Mouse (Mus musculus) R1 (cell line): ENCODE results near the gene Rnf126.
A peak's percentile ranks its signal among the peaks of the same experiment; 100 is the strongest.
"Not testable (repeated sequence)": the region's sequence is repeated elsewhere in the genome, so short reads cannot be mapped to it uniquely, and the experiment has no call there.

ENCODE experiments used
- DNase-seq: peaks from one replicate; pipeline ENCODE4 v3.0.0-alpha.2; 2018; ENCODE audit warnings: low read depth, low spot score

Rnf126 gene

DNA sequence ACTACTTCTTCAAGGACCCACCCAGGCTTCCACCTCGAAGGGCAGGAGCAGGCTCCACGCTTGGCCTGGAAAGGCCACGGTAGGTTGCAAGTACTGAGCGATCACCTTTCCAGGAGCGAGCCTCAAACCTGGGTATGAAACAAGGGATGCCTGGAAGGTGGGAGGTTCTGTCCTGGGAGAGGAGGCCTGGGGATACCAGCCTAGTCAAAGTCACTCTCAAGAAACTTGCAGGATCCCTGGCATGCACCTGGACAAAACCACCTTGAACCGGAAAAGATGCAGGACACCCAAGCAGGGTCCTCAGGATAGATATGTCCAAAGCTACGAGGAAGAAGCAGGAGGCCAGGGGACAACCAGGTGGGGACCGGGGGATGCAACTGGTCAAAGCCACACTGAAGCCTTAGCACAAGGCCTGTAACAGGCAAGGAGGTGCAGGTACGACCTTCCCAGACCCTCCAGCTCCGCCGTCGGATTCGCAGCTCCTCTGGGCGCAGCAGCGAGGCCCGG is 698 bp downstream of the Rnf126 start:
- DNase-seq: no peak

DNA sequence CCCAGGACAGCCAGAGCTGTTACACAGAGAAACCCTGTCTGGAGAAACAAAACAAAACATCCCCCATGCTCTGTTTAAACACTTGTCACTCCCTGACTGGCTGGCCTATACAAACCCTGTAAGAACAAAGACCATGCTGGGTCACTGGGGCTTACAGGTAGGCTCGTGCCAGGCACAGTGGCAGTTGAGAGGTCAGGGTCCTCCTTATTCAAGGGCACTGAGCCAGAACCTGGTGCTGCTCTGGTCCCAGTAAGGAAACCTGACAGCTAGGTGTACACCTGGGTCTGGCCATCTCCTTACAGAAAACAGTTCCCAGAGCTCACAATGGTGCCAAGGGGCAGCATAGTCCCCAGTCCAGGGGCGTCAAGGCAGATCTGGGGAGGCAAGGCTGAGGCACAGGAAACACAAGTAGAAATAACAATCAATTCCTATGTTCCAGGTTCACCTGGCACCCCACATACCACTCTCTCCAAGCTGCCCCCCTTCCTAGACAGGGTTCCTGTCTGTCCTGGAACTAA is 1.5 kb downstream of the Rnf126 start:
- DNase-seq: no peak

DNA sequence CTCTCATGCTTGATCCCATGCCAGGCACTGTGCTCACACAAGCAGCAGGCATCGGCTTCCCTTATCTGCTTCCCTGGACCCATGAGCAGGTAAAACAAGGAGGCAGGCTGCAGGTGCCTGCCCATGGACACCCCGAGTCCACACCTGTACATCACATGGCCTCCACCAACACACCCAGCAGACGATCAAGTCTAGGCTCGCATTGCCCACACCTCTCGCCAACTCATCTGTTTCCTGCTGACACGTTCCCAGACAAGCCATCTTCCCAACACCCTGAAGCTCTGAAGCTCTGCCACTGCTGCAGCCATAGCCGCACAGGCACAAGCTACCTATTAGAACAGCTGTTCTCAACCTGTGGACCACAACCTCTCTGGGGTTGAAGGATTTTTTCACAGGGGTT is 2.5 kb downstream of the Rnf126 start:
- no peak for DNase-seq

DNA sequence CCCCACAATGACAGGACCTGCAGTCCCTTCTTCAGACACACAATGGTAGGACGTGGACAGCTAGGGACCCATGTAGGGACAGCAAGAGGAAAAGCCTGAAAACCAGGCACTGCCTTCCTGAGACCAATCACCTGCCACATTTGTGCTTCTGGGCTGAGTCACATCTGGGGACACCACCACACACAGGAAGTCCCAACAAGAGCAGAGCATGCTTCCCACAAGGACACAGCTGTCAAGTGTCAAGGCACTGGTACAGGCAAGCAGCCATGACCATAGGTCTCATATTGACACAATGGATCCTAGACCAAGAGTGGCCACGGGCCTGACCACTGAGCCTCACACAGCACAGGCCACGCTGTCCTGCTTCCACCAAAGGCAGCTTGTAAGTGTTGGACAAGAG is 3.9 kb downstream of the Rnf126 start:
- DNase-seq: no peak

DNA sequence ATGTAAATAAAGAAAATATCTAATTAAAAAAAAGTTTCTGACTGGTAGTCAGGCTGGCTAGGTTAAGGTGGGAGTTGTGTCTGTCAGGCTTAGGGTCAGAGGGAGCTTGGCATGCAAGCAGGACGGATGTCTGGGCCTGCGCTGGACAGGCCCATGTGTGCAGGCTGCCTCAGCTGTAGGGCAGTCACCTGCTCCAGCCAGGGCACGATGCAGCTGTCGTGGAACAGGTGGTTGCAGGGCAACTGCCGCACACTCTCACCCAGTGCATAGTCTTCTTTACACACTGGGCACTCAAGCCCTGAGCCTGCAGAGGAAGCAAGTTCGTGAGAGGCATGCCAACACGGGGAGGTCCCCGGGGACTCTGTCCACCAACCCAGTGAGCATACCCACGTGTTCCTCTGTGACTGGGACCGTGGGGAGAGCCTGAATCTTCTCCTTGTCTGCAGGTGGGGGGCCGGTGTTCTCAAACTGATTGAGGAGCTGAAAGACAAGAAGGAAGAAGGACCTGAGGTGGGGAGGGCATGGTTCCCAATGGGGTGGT is 6.1 kb downstream of the Rnf126 start:
- no peak for DNase-seq

DNA sequence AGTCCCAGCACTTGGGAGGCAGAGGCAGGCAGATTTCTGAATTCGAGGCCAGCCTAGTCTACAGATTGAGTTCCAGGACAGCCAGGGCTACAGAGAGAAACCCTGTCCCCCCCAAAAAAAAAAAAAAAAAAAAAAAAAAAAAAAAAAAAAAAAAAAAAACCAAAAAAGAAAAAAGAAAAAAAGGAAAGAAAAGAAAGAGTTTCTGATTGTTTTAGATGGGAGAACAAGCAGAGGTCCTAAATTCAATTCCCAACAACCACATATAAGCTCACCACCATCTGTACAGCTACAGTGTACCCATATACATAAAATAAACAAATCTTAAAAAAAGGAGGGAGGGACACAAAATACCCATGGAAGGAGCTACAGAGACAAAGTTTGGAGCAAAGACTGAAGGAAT is 7.1 kb downstream of the Rnf126 start:
- not testable (repeated sequence) for DNase-seq

DNA sequence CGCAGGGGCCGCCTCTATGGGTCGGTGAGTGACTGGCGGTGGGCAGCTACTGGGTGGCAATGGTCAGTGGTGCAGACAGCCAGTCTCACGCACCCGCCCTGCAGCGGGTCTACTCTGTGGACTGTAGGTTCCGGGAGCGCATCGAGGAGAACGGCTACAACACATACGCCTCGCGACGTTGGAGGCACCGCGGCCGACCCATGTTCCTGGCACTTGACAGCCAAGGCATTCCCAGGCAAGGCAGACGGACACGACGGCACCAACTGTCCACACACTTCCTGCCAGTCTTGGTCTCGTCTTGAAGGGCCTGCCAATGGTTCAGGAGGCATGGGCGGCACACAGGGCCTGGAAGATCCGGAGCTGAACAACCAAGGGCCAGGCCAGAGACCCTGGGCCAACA is 10.1 kb downstream of the Rnf126 start:
- DNase-seq: no peak

DNA sequence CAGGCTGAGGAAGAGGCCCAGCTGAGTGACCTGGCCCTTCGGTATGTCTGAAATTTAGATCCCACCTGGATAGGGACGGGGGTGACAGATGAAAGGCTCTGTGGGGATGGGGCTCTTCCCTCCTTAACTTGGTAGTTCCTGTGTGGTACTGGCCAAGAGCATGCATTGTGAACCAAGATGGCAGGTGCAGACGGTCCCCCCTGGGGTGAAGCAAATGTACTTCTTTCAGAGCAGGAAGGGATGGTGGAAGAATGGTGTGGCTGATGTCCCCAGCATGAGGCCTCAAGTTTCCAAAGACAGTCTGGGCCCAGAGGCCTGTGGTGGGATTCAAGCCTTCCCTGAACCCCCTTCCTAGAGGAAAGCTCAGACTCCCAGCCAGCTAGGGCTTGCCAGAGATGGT is 10.9 kb downstream of the Rnf126 start:
- DNase-seq: peak; percentile 57

DNA sequence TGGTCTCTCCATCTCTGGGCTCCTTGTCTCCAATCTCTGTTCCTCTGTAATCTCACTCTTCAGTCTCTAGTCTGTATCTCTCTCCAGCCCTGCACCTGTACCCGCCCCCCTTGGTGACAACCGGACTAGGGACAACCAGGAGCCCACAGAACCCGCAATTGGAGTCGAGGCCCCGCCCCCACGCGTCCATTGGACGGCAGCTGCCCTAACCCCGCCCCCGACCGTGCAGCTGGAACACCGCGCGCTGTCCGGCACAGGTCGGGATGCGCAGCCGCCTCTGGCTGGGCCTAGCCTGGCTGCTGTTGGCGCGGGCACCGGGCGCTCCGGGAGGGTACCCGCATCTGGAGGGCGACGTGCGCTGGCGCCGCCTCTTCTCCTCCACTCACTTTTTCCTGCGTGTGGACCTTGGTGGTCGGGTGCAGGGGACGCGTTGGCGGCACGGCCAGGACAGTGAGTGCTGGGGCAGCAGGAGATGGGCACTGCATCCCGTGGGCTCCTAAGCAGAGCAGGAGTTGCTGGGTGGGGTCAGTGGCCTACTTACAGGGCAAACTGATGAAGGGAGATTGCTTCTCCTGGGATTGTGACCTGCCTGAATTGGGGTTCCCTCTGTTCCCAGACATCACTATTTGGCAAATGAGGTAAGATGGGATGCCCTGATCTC is 11.8 kb downstream of the Rnf126 start, which contains the start of gene Fgf22:
TSS of gene Fgf22 (plus strand) at position 221 of the 661 bp plus-strand sequence.
- peak; percentile 87 for DNase-seq

DNA sequence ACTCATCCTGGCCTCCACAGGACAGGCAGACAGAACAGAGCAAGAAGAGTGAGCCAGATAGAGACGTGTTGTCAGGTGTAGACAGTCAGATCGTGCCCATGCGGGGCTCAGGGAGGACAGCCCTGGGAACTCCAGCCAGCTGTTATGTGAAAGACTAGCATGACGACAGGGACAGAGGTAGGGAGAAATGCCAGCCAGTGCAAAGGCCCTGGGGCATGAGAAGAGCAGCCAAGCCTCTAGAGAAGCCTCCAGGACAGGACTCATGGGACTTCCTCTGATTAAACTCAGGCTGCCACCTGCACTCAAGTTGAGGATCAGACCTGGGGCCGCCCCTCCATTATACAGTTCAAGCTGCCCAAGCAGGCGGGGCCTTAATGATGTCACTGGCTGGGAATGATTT is 18.3 kb downstream of the Rnf126 start:
- no peak for DNase-seq

DNA sequence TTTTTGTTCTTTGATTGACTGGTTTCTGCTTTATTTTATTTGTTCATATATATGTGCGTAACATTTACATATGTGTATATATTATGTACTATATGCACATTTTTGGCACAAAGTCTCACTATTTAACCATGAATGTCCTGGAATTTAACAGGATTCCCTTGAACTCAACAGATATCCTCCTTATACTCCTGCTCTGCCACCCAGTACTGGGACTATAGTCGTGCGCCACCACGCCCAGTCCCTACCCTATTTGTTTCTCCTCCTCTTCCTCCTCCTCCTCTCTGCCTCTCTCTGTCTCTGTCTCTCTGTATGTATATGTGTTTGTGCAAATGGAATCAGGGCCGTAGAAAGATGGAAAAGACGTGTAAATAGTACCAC is 20.0 kb downstream of the Rnf126 start:
- DNase-seq: no peak

DNA sequence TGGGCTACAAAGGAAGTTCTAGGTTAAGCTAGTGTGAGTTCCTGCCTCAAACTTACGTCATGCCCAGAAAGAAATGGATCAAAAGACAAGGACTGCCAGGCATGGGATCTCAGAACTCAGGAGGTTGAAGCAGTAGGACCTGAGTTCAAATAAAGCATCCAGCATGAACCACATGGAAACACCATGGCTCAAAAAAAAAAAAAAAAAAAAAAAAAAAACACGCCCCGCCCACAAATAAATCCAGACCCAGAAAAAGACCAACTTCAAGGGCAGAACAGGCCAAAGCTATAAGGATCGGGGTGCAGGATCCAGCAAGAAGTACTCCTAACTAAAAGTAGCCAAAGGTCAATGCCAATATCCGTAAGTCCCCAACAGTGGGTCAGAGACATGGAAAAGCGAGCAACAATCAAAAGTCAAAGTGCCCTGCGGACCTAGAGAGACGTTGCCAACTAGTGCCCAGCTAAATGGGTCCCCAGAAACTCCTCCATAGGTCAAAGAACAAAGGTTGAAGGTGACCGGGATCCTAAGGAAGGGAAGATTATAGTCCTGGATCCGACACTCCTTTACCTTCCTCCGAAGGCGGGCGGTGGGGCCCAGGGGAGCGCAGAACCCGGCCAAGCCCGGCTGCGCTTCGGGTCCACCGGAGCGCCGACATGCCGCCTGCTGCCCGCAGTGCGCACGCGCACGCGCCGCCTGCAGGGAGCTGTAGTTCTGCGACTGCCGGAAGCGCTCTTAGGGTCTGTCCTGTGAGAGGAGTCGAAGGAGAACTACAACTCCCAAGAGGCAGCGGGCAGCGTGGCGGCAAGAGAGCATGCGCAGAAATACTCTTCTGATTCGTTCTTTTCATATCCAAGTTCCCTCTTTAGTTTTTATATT is 20.6 kb downstream of the Rnf126 start, which contains the start of gene Polrmt:
TSS of gene Polrmt (minus strand) at position 684 of the 876 bp plus-strand sequence.
- peak; percentile 99 for DNase-seq

DNA sequence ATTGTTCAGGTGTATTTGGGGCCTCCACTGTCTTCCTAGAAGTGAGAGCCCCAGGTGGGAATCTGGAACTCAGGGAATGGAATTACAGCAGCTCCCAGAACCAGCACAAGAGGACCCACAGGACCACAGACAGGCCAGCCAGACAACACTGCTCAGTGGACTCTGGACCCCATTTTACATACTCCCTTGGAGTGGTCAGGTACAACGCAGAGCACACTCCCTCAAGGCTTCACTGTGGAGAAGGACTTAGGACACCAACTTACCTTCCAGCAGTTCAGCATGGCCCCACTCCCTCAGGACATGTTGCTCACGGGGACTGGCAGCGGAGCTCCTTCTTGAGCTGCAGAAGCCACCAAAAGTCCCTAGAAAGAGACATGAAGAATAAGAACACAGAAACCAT is 21.3 kb downstream of the Rnf126 start:
- DNase-seq: no peak

DNA sequence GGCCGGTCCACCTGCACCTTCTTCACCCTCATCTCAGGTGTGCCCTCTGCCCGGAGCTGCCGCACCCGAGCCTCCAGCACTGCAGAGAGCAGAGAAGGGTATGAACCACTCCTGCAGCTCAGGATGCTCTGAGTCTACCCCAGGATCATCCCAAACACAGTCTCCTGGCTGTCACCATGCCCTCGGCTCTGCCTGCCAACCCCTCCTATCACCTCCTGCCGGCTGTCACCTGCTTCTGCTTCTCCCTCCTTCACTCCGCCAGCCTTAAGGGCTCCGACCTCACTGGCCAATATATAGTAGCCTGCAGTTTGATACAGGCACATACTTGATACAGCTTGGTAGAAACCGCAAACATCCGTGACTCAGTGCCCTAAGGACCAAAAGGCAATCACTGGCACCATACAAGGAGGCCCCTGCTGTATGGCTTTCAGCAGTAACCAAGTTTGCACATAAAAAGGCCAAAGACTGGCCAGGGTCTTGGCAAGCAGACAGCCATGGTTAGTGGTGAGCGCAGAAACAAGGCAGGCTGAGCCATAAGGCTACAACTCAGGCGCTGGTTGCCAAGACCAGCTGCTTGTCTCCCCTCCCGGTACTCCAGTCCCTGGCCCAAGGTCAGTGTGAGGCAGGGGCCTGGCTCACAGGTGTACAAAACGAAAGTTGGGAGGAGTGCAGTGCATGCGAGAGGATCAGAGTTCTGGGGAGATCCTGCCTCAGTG is 22.9 kb downstream of the Rnf126 start:
- DNase-seq: no peak

DNA sequence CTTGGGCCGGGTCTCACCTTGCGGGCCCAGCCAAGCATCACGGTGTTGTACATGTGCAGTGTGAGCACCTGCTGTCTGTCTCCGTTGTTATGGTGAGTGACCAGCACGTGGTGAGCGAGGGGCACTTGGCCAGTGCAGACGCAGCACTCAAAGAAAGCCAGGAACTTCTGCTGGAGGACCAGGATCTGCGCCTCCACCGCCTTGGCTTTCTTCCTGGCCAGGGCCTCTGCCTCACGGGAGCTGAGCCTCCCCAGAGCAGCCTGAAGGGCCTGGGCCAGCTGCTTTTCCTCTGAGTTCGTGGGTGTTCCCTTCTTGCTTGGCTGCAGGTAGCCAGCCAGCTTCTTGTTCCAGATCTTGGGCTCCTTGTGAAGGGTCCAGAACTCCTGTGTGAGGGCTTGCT is 23.6 kb downstream of the Rnf126 start:
- DNase-seq: no peak

DNA sequence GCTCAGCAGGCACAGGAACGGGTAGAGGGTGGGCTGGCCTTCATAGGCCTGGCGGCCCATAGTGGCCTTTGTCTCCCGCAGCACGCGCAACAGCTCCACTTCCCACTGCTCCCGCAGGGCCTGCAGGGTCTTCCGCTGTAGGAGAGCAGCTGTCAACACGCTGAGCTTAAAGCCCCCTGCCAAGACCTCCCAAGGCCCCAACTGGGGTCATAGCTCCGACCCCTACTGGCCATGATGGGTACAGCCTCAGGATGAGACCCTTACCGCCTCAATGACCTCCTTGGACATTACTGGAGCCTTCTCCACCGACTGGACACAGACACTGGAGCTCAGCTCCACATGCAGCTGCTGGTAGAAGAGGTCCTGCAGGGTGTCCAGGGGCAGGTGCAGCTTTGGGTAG is 25.9 kb downstream of the Rnf126 start:
- peak; percentile 39 for DNase-seq

DNA sequence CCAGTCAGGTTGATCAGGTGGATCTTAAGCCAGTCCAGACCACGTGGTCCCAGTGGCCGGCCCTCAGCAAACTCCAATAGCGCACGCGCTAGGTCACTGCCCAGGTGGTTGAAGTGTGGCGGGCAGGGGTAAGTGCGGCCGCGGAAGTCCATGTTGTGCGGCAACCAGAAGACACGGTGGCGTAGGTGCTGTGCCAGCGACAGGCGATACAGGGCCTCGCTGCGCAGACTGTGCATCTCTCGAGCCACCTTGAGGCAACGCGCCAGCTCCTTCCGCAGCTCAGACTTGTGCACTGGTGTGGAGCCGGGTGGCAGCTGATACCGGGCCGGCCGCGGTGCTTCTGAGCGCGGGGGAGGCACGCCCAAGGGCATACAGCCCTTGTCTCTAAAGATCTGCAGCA is 27.5 kb downstream of the Rnf126 start:
- peak; percentile 77 for DNase-seq

DNA sequence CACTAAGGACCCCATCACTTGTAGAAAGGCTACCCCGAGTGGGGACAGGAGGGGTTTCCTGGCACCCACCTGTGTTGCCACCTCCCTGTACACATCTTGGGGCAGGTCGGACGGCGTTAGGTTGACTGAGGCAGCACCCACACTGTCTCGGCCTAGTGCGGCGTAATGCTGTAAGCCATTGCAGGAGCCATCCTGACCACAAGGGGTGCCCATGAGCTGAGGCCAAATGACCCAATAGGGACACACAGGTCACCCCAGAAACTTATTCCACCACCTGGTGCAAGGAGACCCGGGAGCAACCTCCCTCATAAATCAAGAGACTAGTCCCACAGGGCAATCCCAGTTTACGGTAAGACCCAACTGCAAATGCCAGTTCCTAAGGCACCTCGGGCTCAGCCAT is 28.5 kb downstream of the Rnf126 start:
- peak; percentile 71 for DNase-seq

DNA sequence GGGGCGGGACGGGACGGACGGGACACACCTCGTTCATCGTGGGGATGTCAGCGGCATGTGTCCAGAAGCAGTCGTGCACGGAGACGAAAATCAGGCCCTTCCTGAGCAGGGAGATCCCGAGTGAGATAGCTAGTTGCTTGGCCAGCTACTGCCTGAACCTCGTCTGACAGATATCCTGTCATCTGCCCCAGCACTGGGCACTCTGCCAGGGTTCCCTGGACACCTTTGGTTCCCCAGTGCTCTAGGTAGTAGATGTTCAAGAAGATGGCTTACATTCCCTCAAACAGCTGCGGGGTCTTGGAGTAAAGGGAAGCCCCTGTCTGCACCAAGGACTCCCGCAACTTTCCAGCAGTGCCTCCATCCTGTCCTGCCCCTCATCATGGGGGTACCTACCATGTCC is 30.0 kb downstream of the Rnf126 start:
- no peak for DNase-seq

DNA sequence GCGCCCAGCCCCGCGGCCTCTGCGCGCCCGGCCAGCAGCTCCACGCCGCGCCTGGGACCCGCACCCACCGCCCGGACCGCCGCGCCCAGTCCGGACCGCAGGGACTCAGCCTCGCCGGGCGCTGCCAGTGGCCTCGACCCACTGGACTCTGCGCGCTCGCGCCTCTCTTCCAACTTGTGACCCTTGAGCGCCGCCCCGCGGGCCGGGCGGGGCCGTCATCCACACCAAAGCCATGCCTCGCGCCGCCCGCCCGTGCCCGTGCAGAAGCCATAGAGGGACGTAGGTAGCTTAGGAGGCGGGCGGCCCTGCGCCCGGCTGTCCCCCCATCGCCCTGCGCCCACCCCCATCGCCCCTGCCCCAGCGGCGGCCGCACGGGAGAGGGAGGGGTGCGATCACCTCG is 31.4 kb downstream of the Rnf126 start:
- peak; percentile 40 for DNase-seq

DNA sequence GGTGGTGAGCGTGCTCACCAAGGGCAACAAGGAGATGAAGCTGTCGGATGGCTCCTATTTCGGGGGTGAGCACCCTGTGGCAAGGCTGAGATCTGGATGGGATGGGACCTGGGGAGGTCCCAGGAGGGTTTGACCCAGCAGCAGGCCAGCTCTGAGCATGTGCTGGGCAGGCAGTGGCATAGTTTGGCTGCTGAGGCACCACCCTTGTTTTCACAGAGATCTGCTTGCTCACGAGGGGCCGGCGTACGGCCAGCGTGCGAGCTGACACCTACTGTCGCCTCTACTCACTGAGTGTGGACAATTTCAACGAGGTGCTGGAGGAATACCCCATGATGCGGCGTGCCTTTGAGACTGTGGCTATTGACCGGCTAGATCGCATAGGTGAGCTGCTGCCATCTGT is 32.9 kb downstream of the Rnf126 start:
- DNase-seq: no peak

DNA sequence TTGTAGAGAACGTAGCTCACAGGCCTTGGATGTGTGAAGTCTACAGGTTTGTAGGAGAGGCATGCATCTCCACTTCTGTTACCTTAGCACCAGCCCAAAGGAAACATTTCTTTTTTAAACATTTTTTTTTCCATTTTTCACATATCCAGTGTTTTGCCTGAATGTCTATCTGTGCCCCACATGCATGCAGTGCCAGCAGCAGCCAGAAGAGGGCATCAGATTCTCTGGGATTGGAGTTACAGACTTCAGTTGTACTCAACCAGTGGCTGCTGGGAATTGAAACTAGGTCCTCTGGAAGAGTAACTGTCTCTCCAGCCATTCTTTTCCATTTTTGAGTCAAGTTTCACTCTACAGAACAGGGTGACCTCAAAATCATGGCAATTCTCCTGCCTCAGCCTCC is 34.3 kb downstream of the Rnf126 start:
- peak; percentile 70 for DNase-seq
